Mouse (Mus musculus) small intestine, adult 2 months (tissue): ENCODE data around the gene Rhbdf2.

Experiments
- CTCF ChIP-seq: fragments of 200-500 bp; IDR thresholded peaks from 2 replicates; pipeline ENCODE4 v1.5.1; 2012; ENCODE audit warnings: low read depth, mild to moderate bottlenecking, control low read depth, inconsistent platforms, low read length, moderate library complexity, mixed read lengths; ENCODE audit not compliant: insufficient replicate concordance, insufficient read length; ENCODE audit errors: extremely low read depth
- POLR2A ChIP-seq: fragments of 200-500 bp; IDR thresholded peaks from 2 replicates; pipeline ENCODE4 v1.6.1; 2012; ENCODE audit warnings: low read depth, mild to moderate bottlenecking, control low read depth, inconsistent platforms, low read length, moderate library complexity

DNA sequence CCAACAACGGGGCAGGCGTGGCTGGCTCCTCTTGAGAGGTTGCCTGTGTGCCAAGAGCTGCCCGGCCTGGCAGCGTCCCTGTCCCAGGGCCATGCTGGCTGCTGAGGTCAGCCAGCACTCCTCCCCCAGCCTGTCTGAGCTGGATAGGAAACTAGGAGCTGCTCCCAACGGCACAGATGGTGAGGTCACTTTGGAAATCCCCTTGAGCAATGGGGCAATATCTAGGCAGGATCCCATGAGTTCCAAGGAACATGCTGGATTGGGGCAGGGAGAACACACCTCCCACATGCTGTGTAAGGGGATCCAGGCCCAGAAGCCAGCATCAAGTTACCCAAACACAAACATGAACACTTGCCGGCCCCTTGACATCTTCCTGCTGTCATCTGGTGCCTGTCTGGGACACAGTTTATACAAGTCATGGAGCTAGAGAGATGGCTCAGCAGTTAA, 5.5 kb downstream of the Rhbdf2 start:
- no peak for TF ChIP-seq POLR2A
- TF ChIP-seq CTCF = no peak
